Mouse (Mus musculus) limb, embryonic 14.5 days (tissue): ENCODE measurements around the gene Snx20. TPM values are rescaled to one million over a fixed set of nuclear protein-coding genes. Genes with fewer than 3 reads are reported as not detected.

Source experiments
- ATAC-seq: fragments of 200-750 bp; cut with Nextera tagmentation; 2 replicates; pipeline ENCODE4 v1.8.0; 2017; ENCODE audit warnings: low read depth, moderate number of reproducible peaks, moderate TSS enrichment; ENCODE audit not compliant: low FRiP score
- DNase-seq: peaks from one replicate; pipeline ENCODE4 v3.0.0-alpha.2; 2015; ENCODE audit warnings: low spot score
- H3K27ac ChIP-seq: fragments of 300-500 bp; sonication (generic); replicated peaks from 2 replicates; pipeline ENCODE4 v1.5.1; 2014; ENCODE audit warnings: low read depth, mild to moderate bottlenecking, low read length, moderate library complexity, mixed read lengths
- H3K27me3 ChIP-seq: fragments of 300-500 bp; sonication (generic); 2 replicates; pipeline ENCODE4 v1.6.1; 2014; ENCODE audit warnings: low read length, mixed read lengths; ENCODE audit not compliant: control insufficient read depth, insufficient read depth
- H3K36me3 ChIP-seq: fragments of 300-500 bp; sonication (generic); 2 replicates; pipeline ENCODE4 v1.6.1; 2014; ENCODE audit warnings: mild to moderate bottlenecking, low read length, moderate library complexity, mixed read lengths; ENCODE audit not compliant: control insufficient read depth, insufficient read depth
- H3K4me1 ChIP-seq: fragments of 300-500 bp; sonication (generic); 2 replicates; pipeline ENCODE4 v1.6.1; 2014; ENCODE audit warnings: antibody characterized with exemption, low read length, mixed read lengths; ENCODE audit not compliant: control insufficient read depth, insufficient read depth
- H3K4me2 ChIP-seq: fragments of 300-500 bp; sonication (generic); replicated peaks from 2 replicates; pipeline ENCODE4 v1.6.1; 2014; ENCODE audit warnings: low read depth, mild to moderate bottlenecking, low read length, moderate library complexity; ENCODE audit not compliant: severe bottlenecking
- H3K4me3 ChIP-seq: fragments of 300-500 bp; sonication (generic); replicated peaks from 2 replicates; pipeline ENCODE4 v1.5.1; 2014; ENCODE audit warnings: low read length
- H3K9ac ChIP-seq: fragments of 300-500 bp; sonication (generic); 2 replicates; pipeline ENCODE4 v1.6.1; 2014; ENCODE audit warnings: mild to moderate bottlenecking, low read depth, low read length, moderate library complexity; ENCODE audit not compliant: severe bottlenecking
- H3K9me3 ChIP-seq: fragments of 300-500 bp; sonication (generic); 2 replicates; pipeline ENCODE4 v1.6.1; 2016; ENCODE audit warnings: low read length; ENCODE audit not compliant: control insufficient read depth
- POLR2A ChIP-seq: fragments of 200-500 bp; IDR thresholded peaks from 2 replicates; pipeline ENCODE4 v1.8.0; 2012; ENCODE audit warnings: inconsistent platforms, mild to moderate bottlenecking, moderate library complexity, borderline replicate concordance; ENCODE audit not compliant: insufficient read depth, insufficient read length; ENCODE audit errors: extremely low read depth
- WGBS: fragments of 180-500 bp; shearing (Covaris S2); extraction: QIAGEN DNeasy Blood & Tissue Kit; methylation state at CpG from one replicate; pipeline ENCODE4 v1.1.7; 2014; 5-methylcytosine and 5-hydroxymethylcytosine counted together
- polyA plus RNA-seq, 2 experiments: library from polyadenylated mRNA; depleted of rRNA in 1 of 2; stranded (reverse) in 1 of 2; unstranded in 1 of 2; fragments of >200 nt; fragmentation: Nextera tagmentation in 1 of 2; extraction: Ambion mirVana in 1 of 2; gene quantifications; 2 replicates each; pipeline versions ENCODE4 v1.2.1 to v1.2.3; 2012 to 2014

The Snx20 gene
- polyA plus RNA-seq, 2 experiments = 1.9 to 2.4 TPM

DNA sequence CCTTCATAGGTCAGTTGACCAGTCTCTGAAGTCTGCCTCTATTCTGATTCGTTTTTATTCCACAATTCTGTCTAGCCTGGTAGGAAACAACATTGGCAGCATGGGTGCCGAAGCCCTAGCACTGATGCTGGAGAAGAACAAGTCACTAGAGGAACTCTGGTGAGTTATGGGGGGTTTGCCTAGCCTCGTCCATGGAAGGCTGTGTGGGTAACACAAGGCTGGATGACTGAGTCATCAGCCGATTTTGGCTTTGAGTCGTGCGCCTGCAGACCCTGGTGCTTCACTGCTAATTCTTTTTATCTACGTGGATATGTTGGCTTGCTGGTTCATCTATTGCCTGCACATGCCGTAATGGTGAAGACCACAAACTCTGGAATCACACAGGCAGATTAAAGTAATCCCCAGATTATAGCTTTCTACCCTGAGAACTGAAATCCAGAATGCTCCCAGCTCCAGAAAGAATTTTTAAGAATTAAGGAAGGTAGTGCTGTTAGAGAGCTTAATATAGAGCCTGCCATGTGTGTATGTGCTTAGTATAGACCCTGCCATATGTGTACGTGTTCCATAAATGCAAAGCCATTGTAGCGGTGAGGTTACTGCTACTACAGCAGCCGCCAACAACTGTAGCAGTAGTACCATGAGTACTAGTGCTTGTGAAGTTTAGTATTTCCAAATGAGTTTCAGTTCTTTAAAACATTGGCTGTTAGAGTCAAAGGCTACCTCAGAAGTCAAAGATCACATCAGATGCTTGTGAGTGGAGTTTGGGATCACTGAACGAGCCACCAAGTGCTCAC, 39.6 kb upstream of the Snx20 start:
- H3K9ac ChIP-seq = no peak overlapping the region
- 77% methylated on average over 12 of the region's 12 CpGs for WGBS
- no peak overlapping the region for H3K4me3 ChIP-seq
- H3K4me2 ChIP-seq = no peak overlapping the region
- H3K27ac ChIP-seq = no peak overlapping the region
- no peaks in the 10 kb centered on the region for H3K9me3 ChIP-seq
- H3K4me1 ChIP-seq = no peaks in the 10 kb centered on the region
- ATAC-seq (no peak), DNase-seq (no peak)
- TF ChIP-seq POLR2A = no peak
- H3K36me3 ChIP-seq = no peaks in the 10 kb centered on the region
- no peaks in the 10 kb centered on the region for H3K27me3 ChIP-seq

DNA sequence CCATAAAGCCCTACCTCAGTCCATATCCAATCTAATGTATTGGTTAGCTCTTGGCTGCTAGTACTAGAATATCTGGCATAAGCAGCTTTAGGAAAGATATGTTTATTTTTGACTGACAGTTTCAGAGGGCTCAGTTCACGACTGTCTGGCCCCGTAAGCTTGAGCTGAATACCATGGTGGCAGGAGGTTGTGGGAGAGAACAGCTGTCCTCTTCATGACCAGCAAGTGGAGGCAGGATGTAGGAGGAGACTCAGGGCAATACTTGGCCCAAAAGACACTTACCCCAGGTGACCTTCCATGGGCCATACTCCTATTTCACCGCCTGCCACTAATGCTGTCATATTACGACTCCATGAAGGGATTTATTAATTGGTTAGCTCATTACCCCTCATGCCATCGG, 37.9 kb upstream of the Snx20 start:
- Histone ChIP-seq H3K27ac (no peak overlapping the region), H3K4me2 (no peak overlapping the region), H3K4me1 (no peaks in the 10 kb centered on the region), H3K36me3 (no peaks in the 10 kb centered on the region), H3K4me3 (no peak overlapping the region), H3K27me3 (no peaks in the 10 kb centered on the region), H3K9me3 (no peaks in the 10 kb centered on the region), H3K9ac (no peak overlapping the region)
- WGBS = 54% methylated on average over 5 of the region's 5 CpGs
- TF ChIP-seq POLR2A = no peak
- DNase-seq (no peak), ATAC-seq (no peak)

DNA sequence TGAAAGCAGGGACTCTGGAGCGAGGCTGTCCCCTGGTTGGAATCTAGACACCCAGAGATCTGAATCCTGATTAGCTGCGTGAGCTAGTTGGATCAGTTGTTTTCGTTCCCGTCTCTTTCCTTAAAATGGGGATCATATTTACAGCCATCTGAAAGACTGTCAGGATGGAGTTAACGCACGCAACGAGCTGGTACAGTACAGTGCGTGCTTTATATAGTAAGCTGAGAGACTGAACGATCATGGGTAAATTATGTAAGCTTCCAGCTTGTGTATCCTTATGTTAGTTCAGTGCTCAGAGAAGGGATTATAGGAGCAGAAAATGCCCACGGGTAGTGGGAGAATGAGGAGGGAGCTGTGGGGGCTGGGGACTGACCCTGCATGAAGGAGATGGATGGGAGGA, 35.6 kb upstream of the Snx20 start:
- Histone ChIP-seq H3K36me3 (no peaks in the 10 kb centered on the region), H3K4me3 (no peak overlapping the region), H3K27ac (no peak overlapping the region), H3K4me2 (no peak overlapping the region), H3K4me1 (no peaks in the 10 kb centered on the region), H3K9ac (no peak overlapping the region), H3K9me3 (no peaks in the 10 kb centered on the region), H3K27me3 (no peaks in the 10 kb centered on the region)
- TF ChIP-seq POLR2A = no peak
- 76% methylated on average over 10 of the region's 10 CpGs for WGBS
- no peak for ATAC-seq
- DNase-seq = no peak

DNA sequence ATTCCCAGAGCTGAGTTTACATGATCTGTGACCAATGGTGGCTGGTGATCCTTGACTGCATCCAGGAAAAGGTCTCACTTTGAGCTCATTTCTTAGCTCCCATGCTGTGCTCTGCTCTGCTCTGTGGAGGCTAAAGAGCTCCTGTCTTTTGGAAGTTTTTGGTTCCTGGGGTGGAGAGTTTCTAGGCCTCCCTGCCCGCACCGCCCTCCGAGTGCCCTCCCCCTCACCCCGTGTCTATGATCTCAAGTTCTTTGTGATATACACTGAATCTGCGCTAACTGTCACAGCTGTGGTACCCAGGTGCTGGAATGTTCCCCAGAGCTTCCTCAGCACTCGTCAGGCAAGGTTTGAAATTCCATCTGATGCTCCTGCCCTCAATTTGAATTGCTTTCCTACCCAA, 34.9 kb upstream of the Snx20 start:
- Histone ChIP-seq H3K9ac (no peak overlapping the region), H3K4me2 (no peak overlapping the region), H3K27me3 (no peaks in the 10 kb centered on the region), H3K4me3 (no peak overlapping the region), H3K36me3 (no peaks in the 10 kb centered on the region), H3K9me3 (no peaks in the 10 kb centered on the region), H3K4me1 (no peaks in the 10 kb centered on the region), H3K27ac (no peak overlapping the region)
- 68% methylated on average over 6 of the region's 6 CpGs for WGBS
- TF ChIP-seq POLR2A = no peak
- ATAC-seq (no peak), DNase-seq (no peak)

DNA sequence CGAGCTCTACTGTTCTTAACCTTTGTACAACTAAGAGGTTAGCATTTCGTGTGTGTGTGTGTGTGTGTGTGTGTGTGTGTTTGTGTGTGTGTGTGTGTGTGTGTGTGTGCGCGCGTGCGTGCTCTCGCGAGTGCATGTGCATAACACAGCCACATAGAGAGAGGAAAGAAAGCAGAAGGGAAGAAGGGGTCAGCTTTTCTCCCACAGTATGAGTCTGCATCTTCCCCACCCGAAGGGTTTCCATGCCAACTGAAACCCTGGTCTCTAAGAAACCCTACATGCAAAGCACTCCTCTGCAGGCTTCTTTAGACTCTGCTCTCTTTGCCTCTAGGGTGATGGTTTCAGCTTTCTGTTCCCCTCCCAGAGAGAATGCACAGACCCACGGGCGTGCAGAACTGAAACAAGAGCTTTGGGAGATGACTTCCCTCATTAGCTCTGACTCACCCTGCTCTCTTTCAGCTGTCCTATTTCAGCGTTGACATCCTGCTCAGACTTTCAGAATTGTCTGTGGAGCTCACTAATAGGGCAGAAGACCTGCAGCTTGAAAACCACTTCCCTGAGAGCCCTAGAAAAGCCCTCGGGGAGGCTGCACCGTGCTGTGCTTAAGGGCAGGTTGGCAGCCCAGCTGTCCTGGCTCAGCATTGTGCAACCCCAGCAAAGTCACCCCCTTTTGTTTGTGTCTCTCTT, 32.6 kb upstream of the Snx20 start:
- no peak overlapping the region for H3K4me3 ChIP-seq
- no peak for ATAC-seq
- H3K27me3 ChIP-seq = no peaks in the 10 kb centered on the region
- H3K4me1 ChIP-seq = no peaks in the 10 kb centered on the region
- H3K27ac ChIP-seq = no peak overlapping the region
- H3K4me2 ChIP-seq = no peak overlapping the region
- TF ChIP-seq POLR2A = no peak
- WGBS = 65% methylated on average over 13 of the region's 14 CpGs
- no peaks in the 10 kb centered on the region for H3K36me3 ChIP-seq
- no peak for DNase-seq
- no peaks in the 10 kb centered on the region for H3K9me3 ChIP-seq
- H3K9ac ChIP-seq = no peak overlapping the region
